Mouse (Mus musculus) adrenal gland, adult 8-10 months (tissue): ENCODE data around the gene Igtp. TPM values are rescaled to one million over a fixed set of nuclear protein-coding genes. Genes with fewer than 3 reads are reported as not detected.
"Not testable (repeated sequence)": the region's sequence is repeated elsewhere in the genome, so short reads cannot be mapped to it uniquely, and the experiment has no call there.

Source experiments
- DNase-seq: peaks from one replicate; pipeline ENCODE4 v3.0.0; 2022
- total RNA-seq, 4 experiments: library from RNA; stranded (reverse); gene quantifications; 2 replicates each; pipeline ENCODE4 v1.2.4; 2022

Igtp gene
- total RNA-seq, 4 experiments from 2014 or later: 12.9 to 17.0 (median 16.2) TPM

GRCm38 (mm10) chr11:58213673-58214342, 14.5 kb downstream of the Igtp start:
- DNase-seq: no peak

GRCm38 (mm10) chr11:58214391-58215048, 15.2 kb downstream of the Igtp start:
- peak; percentile 88 for DNase-seq

GRCm38 (mm10) chr11:58215049-58215430, 15.7 kb downstream of the Igtp start:
- DNase-seq: not testable (repeated sequence)

- no peak for DNase-seq
These were observed 16.5 kb downstream of the Igtp start for GRCm38 (mm10) chr11:58215814-58216213.

- no peak for DNase-seq
These were observed 17.5 kb downstream of the Igtp start for GRCm38 (mm10) chr11:58216823-58217222.

- no peak for DNase-seq
These were observed 24.4 kb downstream of the Igtp start for GRCm38 (mm10) chr11:58223751-58224150.

GRCm38 (mm10) chr11:58224313-58224712, 25.0 kb downstream of the Igtp start:
- no peak for DNase-seq

GRCm38 (mm10) chr11:58224872-58225271, 25.5 kb downstream of the Igtp start:
- DNase-seq: not testable (repeated sequence)

GRCm38 (mm10) chr11:58225655-58226054, 26.3 kb downstream of the Igtp start:
- peak; percentile 58 for DNase-seq

GRCm38 (mm10) chr11:58226425-58226824, 27.1 kb downstream of the Igtp start:
- no peak for DNase-seq

GRCm38 (mm10) chr11:58228021-58228420, 28.7 kb downstream of the Igtp start:
- not testable (repeated sequence) for DNase-seq

GRCm38 (mm10) chr11:58230396-58230910, 31.1 kb downstream of the Igtp start:
- no peak for DNase-seq

GRCm38 (mm10) chr11:58231156-58231555, 31.8 kb downstream of the Igtp start:
- DNase-seq: no peak

GRCm38 (mm10) chr11:58234551-58234950, 35.2 kb downstream of the Igtp start:
- not testable (repeated sequence) for DNase-seq

- no peak for DNase-seq
These were observed 35.8 kb downstream of the Igtp start for GRCm38 (mm10) chr11:58235152-58235551.

GRCm38 (mm10) chr11:58238840-58239791, 39.8 kb downstream of the Igtp start:
- DNase-seq: peak; percentile 53

GRCm38 (mm10) chr11:58247294-58247693, 47.9 kb downstream of the Igtp start:
- DNase-seq: no peak

GRCm38 (mm10) chr11:58249203-58249981, 50.0 kb downstream of the Igtp start:
- DNase-seq: no peak

GRCm38 (mm10) chr11:58250550-58250949, 51.2 kb downstream of the Igtp start:
- no peak for DNase-seq

- no peak for DNase-seq
These were observed 55.1 kb downstream of the Igtp start for GRCm38 (mm10) chr11:58254411-58254810.
